Mouse (Mus musculus): ENCODE measurements around the gene Ntn4. TPM values are rescaled to one million over a fixed set of nuclear protein-coding genes. Genes with fewer than 3 reads are reported as not detected.

The Ntn4 gene
- polyA plus RNA-seq, 2 experiments = 1.4 to 3.6 TPM

GRCm38 (mm10) chr10:93640953-93641820 lies 706 bp downstream of the Ntn4 start:
- H3K4me3 ChIP-seq (replicated peaks; ENCODE audit: low read length) = peak overlapping the region; percentile 77
- peak overlapping the region; percentile 81 for H3K9ac ChIP-seq (ENCODE audit: low read depth, low read length, severe bottlenecking)
- WGBS = 0% methylated on average over 20 of the region's 73 CpGs
- H3K9me3 ChIP-seq (ENCODE audit: control insufficient read depth, low read length) = no peaks in the 10 kb centered on the region
- no peaks in the 10 kb centered on the region for H3K36me3 ChIP-seq (ENCODE audit: control insufficient read depth, insufficient read depth, low read length)
- 0 out of 2 replicates have a peak, but pooled peaks cover 13% of the 10 kb centered on the region for H3K27me3 ChIP-seq (ENCODE audit: control insufficient read depth, insufficient read depth, low read length)
- DNase-seq (ENCODE audit: low spot score) = no peak
- H3K4me2 ChIP-seq (replicated peaks; ENCODE audit: low read depth, low read length, severe bottlenecking) = peak overlapping the region; percentile 99
- no peak overlapping the region for H3K27ac ChIP-seq (replicated peaks; ENCODE audit: low read depth, low read length)
- TF ChIP-seq POLR2A (IDR thresholded peaks at IDR 0.05; ENCODE audit: borderline replicate concordance, extremely low read depth, insufficient read depth, insufficient read length) = no peak
- peaks cover 13% of the 10 kb centered on the region for H3K4me1 ChIP-seq (ENCODE audit: control insufficient read depth, insufficient read depth, low read length)
- peak; percentile 47; the same call in 1 of the 2 replicates for ATAC-seq (ENCODE audit: low FRiP score, low read depth)

GRCm38 (mm10) chr10:93641821-93642746 lies 1.6 kb downstream of the Ntn4 start:
- peaks cover 13% of the 10 kb centered on the region for H3K4me1 ChIP-seq (ENCODE audit: control insufficient read depth, insufficient read depth, low read length)
- ATAC-seq (ENCODE audit: low FRiP score, low read depth) = peak; percentile 32; the same call in 1 of the 2 replicates
- TF ChIP-seq POLR2A (IDR thresholded peaks at IDR 0.05; ENCODE audit: borderline replicate concordance, extremely low read depth, insufficient read depth, insufficient read length) = no peak
- H3K9me3 ChIP-seq (ENCODE audit: control insufficient read depth, low read length) = no peaks in the 10 kb centered on the region
- H3K4me2 ChIP-seq (replicated peaks; ENCODE audit: low read depth, low read length, severe bottlenecking) = peak overlapping the region; percentile 99
- H3K27me3 ChIP-seq (ENCODE audit: control insufficient read depth, insufficient read depth, low read length) = 0 out of 2 replicates have a peak, but pooled peaks cover 13% of the 10 kb centered on the region
- H3K4me3 ChIP-seq (replicated peaks; ENCODE audit: low read length) = peak overlapping the region; percentile 77
- no peaks in the 10 kb centered on the region for H3K36me3 ChIP-seq (ENCODE audit: control insufficient read depth, insufficient read depth, low read length)
- H3K27ac ChIP-seq (replicated peaks; ENCODE audit: low read depth, low read length) = no peak overlapping the region
- 8% methylated on average over 30 of the region's 32 CpGs for WGBS
- peak overlapping the region; percentile 81 for H3K9ac ChIP-seq (ENCODE audit: low read depth, low read length, severe bottlenecking)
- no peak for DNase-seq (ENCODE audit: low spot score)

GRCm38 (mm10) chr10:93642897-93643296 lies 2.4 kb downstream of the Ntn4 start:
- no peak overlapping the region for H3K4me3 ChIP-seq (replicated peaks; ENCODE audit: low read length)

GRCm38 (mm10) chr10:93644451-93644941 lies 4.0 kb downstream of the Ntn4 start:
- H3K4me3 ChIP-seq (replicated peaks; ENCODE audit: low read length) = no peak overlapping the region
- ATAC-seq (ENCODE audit: low FRiP score, low read depth) (no peak), DNase-seq (ENCODE audit: low spot score) (no peak)
- H3K27ac ChIP-seq (replicated peaks; ENCODE audit: low read depth, low read length) = no peak overlapping the region
- H3K27me3 ChIP-seq (ENCODE audit: control insufficient read depth, insufficient read depth, low read length) = 0 out of 2 replicates have a peak, but pooled peaks cover 13% of the 10 kb centered on the region
- no peaks in the 10 kb centered on the region for H3K9me3 ChIP-seq (ENCODE audit: control insufficient read depth, low read length)
- H3K4me1 ChIP-seq (ENCODE audit: control insufficient read depth, insufficient read depth, low read length) = peaks cover 13% of the 10 kb centered on the region
- H3K36me3 ChIP-seq (ENCODE audit: control insufficient read depth, insufficient read depth, low read length) = no peaks in the 10 kb centered on the region
- H3K9ac ChIP-seq (ENCODE audit: low read depth, low read length, severe bottlenecking) = no peak overlapping the region
- no peak overlapping the region for H3K4me2 ChIP-seq (replicated peaks; ENCODE audit: low read depth, low read length, severe bottlenecking)
- 79% methylated on average over 12 of the region's 12 CpGs for WGBS
- TF ChIP-seq POLR2A (IDR thresholded peaks at IDR 0.05; ENCODE audit: borderline replicate concordance, extremely low read depth, insufficient read depth, insufficient read length) = no peak

More at GRCm38 (mm10) chr10:93642897-93643296, 2.4 kb downstream of the Ntn4 start:
- 49% methylated on average over 8 of the region's 8 CpGs for WGBS
- Histone ChIP-seq H3K4me2 (replicated peaks; ENCODE audit: low read depth, low read length, severe bottlenecking) (no peak overlapping the region; the same call in 1 of the 2 replicates), H3K27ac (replicated peaks; ENCODE audit: low read depth, low read length) (no peak overlapping the region), H3K36me3 (ENCODE audit: control insufficient read depth, insufficient read depth, low read length) (no peaks in the 10 kb centered on the region), H3K9me3 (ENCODE audit: control insufficient read depth, low read length) (no peaks in the 10 kb centered on the region), H3K4me1 (ENCODE audit: control insufficient read depth, insufficient read depth, low read length) (peaks cover 13% of the 10 kb centered on the region), H3K27me3 (ENCODE audit: control insufficient read depth, insufficient read depth, low read length) (0 out of 2 replicates have a peak, but pooled peaks cover 13% of the 10 kb centered on the region), H3K9ac (ENCODE audit: low read depth, low read length, severe bottlenecking) (no peak overlapping the region)
- DNase-seq (ENCODE audit: low spot score) (no peak), ATAC-seq (ENCODE audit: low FRiP score, low read depth) (no peak)
- no peak for TF ChIP-seq POLR2A (IDR thresholded peaks at IDR 0.05; ENCODE audit: borderline replicate concordance, extremely low read depth, insufficient read depth, insufficient read length)

All from limb, embryonic 14.5 days (tissue).